Mouse (Mus musculus) liver, adult 2 months (tissue): ENCODE data around the gene Degs2.

Experiments used
- CTCF ChIP-seq: fragments of 200-500 bp; IDR thresholded peaks from 2 replicates; pipeline ENCODE4 v1.5.1; 2011; ENCODE audit warnings: low read depth, low read length, control low read depth
- POLR2A ChIP-seq: fragments of 200-500 bp; IDR thresholded peaks from 2 replicates; pipeline ENCODE4 v1.6.1; 2011; ENCODE audit warnings: low read length, control low read depth; ENCODE audit not compliant: insufficient read depth; ENCODE audit errors: extremely low read depth

DNA sequence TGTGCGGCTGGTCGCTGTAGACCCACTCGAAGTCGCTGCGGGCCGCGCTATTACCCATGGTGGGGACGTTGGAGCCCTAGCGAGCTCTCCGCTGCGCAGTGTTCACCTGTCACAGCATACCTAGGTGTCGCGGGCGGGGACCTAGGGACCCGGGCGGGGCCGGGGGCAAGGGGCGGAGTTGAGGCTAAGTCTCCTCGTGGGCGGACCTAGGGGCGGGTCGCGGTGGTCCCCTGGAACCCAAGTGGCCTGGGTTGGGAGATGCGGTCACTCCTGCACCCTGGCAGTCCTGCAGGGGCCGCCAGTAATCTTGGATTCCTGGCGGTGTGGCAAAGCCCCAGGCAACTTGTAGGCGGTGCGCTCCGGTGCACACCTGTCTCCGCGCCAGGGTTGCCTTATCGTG lies at the start of gene Degs2:
- TF ChIP-seq CTCF (peak; percentile 17; the same call in 1 of the 2 replicates), POLR2A (no peak)
